Mouse (Mus musculus): Measurements from ENCODE around the gene Znhit6.

DNA sequence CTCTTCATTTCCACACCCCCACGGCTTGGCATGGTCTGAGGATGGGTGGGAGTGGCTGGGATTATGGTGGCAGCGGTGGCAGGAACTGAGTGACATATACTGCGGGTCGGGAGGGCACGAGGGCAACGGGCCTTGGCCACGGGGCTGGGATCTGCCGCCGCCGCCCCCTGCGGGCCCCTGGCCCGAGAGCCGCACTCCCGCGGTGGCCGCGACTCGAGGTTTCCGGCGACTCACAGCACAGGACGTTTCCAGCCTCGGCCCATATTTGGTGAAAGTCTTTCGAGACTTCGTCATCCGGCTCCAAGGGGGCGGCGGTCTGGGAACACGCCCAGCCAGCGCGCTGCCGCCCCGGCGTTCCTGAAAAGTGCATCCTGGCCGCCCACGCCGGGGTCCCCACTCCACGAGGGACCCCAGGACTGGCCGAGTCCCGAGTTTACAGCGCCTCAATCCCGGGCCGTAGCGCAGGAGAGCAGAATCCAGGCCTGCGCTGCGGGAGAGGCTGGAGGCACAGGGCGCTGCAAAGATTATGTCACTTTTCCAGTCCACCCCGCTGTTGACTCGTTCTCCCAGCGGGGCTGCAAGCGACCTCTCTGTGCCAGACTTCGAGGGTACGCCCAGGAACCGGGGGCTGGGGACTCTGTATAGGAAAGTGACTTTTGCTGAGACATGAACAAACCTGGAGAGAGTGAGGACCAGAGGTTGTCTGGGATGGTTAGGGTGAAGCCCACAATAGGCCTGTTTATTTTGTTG, 77.4 kb downstream of the Znhit6 start:
- TF ChIP-seq CTCF (IDR thresholded peaks at IDR 0.05; ENCODE audit: low read depth, low read length) (no peak), POLR2A (IDR thresholded peaks at IDR 0.05; ENCODE audit: extremely low read depth, insufficient read depth, low read length) (no peak)
